Mouse (Mus musculus) forebrain, embryonic 16.5 days (tissue): ENCODE data around the gene Sbk3. TPM values are rescaled to one million over a fixed set of nuclear protein-coding genes. Genes with fewer than 3 reads are reported as not detected.
"Not testable (repeated sequence)": the region's sequence is repeated elsewhere in the genome, so short reads cannot be mapped to it uniquely, and the experiment has no call there.

ENCODE experiments used
- ATAC-seq: fragments of 200-750 bp; cut with Nextera tagmentation; 2 replicates; pipeline ENCODE4 v1.8.0; 2017; ENCODE audit warnings: mild to moderate bottlenecking, moderate library complexity
- H3K27ac ChIP-seq: fragments of 300-500 bp; sonication (generic); 2 replicates; pipeline ENCODE4 v1.5.1; 2014; ENCODE audit warnings: low read length, control low read depth
- H3K27me3 ChIP-seq: fragments of 300-500 bp; sonication (generic); replicated peaks from 2 replicates; pipeline ENCODE4 v1.6.1; 2014; ENCODE audit warnings: low read length; ENCODE audit not compliant: control insufficient read depth, insufficient read depth
- H3K36me3 ChIP-seq: fragments of 300-500 bp; sonication (generic); 2 replicates; pipeline ENCODE4 v1.6.1; 2014; ENCODE audit not compliant: control insufficient read depth, insufficient read depth
- H3K4me1 ChIP-seq: fragments of 300-500 bp; sonication (generic); replicated peaks from 2 replicates; pipeline ENCODE4 v1.6.1; 2014; ENCODE audit warnings: low read length; ENCODE audit not compliant: control insufficient read depth, insufficient read depth
- H3K4me2 ChIP-seq: fragments of 300-500 bp; sonication (generic); 2 replicates; pipeline ENCODE4 v1.6.1; 2014; ENCODE audit warnings: mild to moderate bottlenecking, low read length, control low read depth
- H3K4me3 ChIP-seq: fragments of 300-500 bp; sonication (generic); replicated peaks from 2 replicates; pipeline ENCODE4 v1.5.1; 2014; ENCODE audit warnings: mild to moderate bottlenecking, low read length, control low read depth
- H3K9ac ChIP-seq: fragments of 300-500 bp; sonication (generic); replicated peaks from 2 replicates; pipeline ENCODE4 v1.6.1; 2014; ENCODE audit warnings: low read depth, low read length, control low read depth
- H3K9me3 ChIP-seq: fragments of 300-500 bp; sonication (generic); 2 replicates; pipeline ENCODE4 v1.6.1; 2016; ENCODE audit warnings: low read length; ENCODE audit not compliant: control insufficient read depth
- WGBS: fragments of 180-500 bp; shearing (Covaris S2); extraction: QIAGEN DNeasy Blood & Tissue Kit; methylation state at CpG from one replicate; pipeline ENCODE4 v1.1.7; 2014; 5-methylcytosine and 5-hydroxymethylcytosine counted together
- polyA plus RNA-seq: library from polyadenylated mRNA; unstranded; fragments of >200 nt; fragmentation: Nextera tagmentation; extraction: Ambion mirVana; gene quantifications from 2 replicates; pipeline ENCODE4 v1.2.1, GENCODE M21; 2015

Sbk3 gene
- 0.84 and 0.91 TPM in 2 replicates for polyA plus RNA-seq

- no peaks in the 10 kb centered on the region for H3K4me1 ChIP-seq
- H3K27me3 ChIP-seq, result no peaks in the 10 kb centered on the region
- H3K4me3 ChIP-seq, result no peak within 1 kb of the TSS
- no peak for ATAC-seq
- H3K27ac ChIP-seq, result no peak within 1 kb of the TSS
- 40% methylated on average over 6 of the region's 6 CpGs for WGBS
- H3K36me3 ChIP-seq, result no peaks in the 10 kb centered on the region
- no peaks in the 10 kb centered on the region for H3K9me3 ChIP-seq
- no peak within 1 kb of the TSS for H3K9ac ChIP-seq
- no peak within 1 kb of the TSS for H3K4me2 ChIP-seq
Observed at GRCm38 (mm10) chr7:4971068-4971467, at the start of gene Sbk3. Gene Sbk3 (minus strand): TSS chr7:4971168.

- Histone ChIP-seq H3K4me3 (peak overlapping the region; percentile 79), H3K4me1 (peaks cover 19% of the 10 kb centered on the region), H3K9ac (peak overlapping the region; percentile 96), H3K36me3 (no peaks in the 10 kb centered on the region), H3K9me3 (no peaks in the 10 kb centered on the region), H3K4me2 (peak overlapping the region; percentile 57), H3K27me3 (no peaks in the 10 kb centered on the region), H3K27ac (peak overlapping the region; percentile 85)
- 0% methylated on average over 12 of the region's 15 CpGs for WGBS
- ATAC-seq, result peak; percentile 41
Observed at GRCm38 (mm10) chr7:5020685-5021084, 49.7 kb upstream of the Sbk3 start.

DNA sequence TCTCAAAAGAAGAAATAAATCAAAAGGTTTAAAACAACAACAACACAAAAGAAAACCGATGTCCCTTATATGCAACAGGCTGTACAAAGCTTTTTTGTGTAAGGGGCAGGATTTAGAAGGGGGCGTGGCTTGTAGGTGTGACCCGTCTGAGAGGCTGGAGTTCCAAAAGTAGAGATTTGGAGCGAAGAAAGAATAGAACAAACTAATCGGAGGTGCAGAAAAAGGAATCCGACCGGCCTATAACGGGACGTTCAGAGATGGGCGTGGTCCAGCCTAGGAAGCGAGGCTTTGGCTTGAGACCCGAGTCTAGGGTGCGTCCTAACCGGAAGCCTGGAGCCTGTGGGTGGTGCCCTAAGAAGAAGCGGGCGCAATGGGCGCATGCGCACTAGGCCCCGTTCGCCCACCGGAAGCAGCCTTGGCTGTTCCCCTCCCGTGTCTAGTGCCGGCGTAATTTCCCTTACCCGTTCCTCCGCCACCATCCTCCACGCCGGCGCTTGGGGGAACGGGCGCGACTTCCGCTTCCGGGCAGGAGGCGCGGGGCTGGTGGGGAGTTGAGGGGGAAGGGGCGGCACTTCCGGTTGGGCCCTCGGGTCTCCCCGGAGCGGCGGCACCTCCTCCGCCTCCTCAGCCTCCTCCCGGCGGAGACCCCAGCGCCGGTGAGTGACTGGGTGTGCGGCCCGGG is 49.2 kb upstream of the Sbk3 start, which contains the start of the genes Zfp865 and Ccdc106:
Gene Zfp865 (plus strand): TSS at position 377 of the 682 bp plus-strand sequence.
Gene Ccdc106 (plus strand): TSS at position 554 of the 682 bp plus-strand sequence.
- peak; percentile 88 for ATAC-seq
- peak within 1 kb of the TSS; percentile 85 for H3K27ac ChIP-seq
- H3K4me2 ChIP-seq, result peak within 1 kb of the TSS; percentile 57
- peak within 1 kb of the TSS; percentile 96 for H3K9ac ChIP-seq
- H3K9me3 ChIP-seq, result no peaks in the 10 kb centered on the region
- peak within 1 kb of the TSS; percentile 79 for H3K4me3 ChIP-seq
- under 1% methylated on average over 47 of the region's 49 CpGs for WGBS
- no peaks in the 10 kb centered on the region for H3K27me3 ChIP-seq
- H3K36me3 ChIP-seq, result no peaks in the 10 kb centered on the region
- peaks cover 19% of the 10 kb centered on the region for H3K4me1 ChIP-seq

GRCm38 (mm10) chr7:5019576-5019975 is 48.6 kb upstream of the Sbk3 start:
- ATAC-seq, H3K27me3 ChIP-seq, H3K9me3 ChIP-seq, H3K9ac ChIP-seq, H3K36me3 ChIP-seq: not testable (repeated sequence)
- H3K4me3 ChIP-seq, result peak overlapping the region; percentile 79
- H3K4me2 ChIP-seq, result peak overlapping the region; percentile 51
- peak overlapping the region; percentile 85 for H3K27ac ChIP-seq
- peaks cover 19% of the 10 kb centered on the region for H3K4me1 ChIP-seq
- 20% methylated on average over 8 of the region's 8 CpGs for WGBS

DNA sequence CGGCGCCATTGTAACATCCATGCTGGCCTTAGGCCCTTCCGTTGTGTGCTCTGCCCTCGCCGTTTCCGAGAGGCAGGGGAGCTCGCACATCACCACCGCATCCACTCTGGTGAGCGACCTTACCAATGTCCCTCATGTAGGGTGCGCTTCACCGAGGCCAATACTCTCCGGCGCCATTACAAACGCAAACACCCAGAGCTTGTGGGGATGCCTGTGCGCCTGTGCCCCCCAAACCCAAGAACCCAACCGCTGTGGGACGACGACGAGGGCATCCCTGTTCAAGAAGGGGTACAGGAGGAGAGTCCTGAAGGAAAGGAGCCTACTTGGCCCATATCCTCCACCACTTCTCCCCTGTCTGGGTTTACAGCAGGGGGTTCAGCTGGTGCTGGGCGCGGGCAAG is 47.0 kb upstream of the Sbk3 start:
- no peaks in the 10 kb centered on the region for H3K27me3 ChIP-seq
- no peak overlapping the region for H3K9ac ChIP-seq
- peaks cover 26% of the 10 kb centered on the region for H3K4me1 ChIP-seq
- no peak overlapping the region for H3K4me2 ChIP-seq
- no peak overlapping the region for H3K27ac ChIP-seq
- no peaks in the 10 kb centered on the region for H3K9me3 ChIP-seq
- H3K4me3 ChIP-seq, result no peak overlapping the region
- no peak for ATAC-seq
- H3K36me3 ChIP-seq, result no peaks in the 10 kb centered on the region
- 96% methylated on average over 21 of the region's 21 CpGs for WGBS

GRCm38 (mm10) chr7:5017352-5017751 is 46.4 kb upstream of the Sbk3 start:
- H3K4me1 ChIP-seq, result peaks cover 26% of the 10 kb centered on the region
- no peak overlapping the region for H3K27ac ChIP-seq
- H3K9me3 ChIP-seq, result no peaks in the 10 kb centered on the region
- no peak overlapping the region for H3K4me2 ChIP-seq
- 92% methylated on average over 16 of the region's 16 CpGs for WGBS
- H3K36me3 ChIP-seq, result peaks cover 4% of the 10 kb centered on the region; the same call in 1 of the 2 replicates
- no peak overlapping the region for H3K9ac ChIP-seq
- no peak overlapping the region for H3K4me3 ChIP-seq
- ATAC-seq, result no peak
- H3K27me3 ChIP-seq, result no peaks in the 10 kb centered on the region

DNA sequence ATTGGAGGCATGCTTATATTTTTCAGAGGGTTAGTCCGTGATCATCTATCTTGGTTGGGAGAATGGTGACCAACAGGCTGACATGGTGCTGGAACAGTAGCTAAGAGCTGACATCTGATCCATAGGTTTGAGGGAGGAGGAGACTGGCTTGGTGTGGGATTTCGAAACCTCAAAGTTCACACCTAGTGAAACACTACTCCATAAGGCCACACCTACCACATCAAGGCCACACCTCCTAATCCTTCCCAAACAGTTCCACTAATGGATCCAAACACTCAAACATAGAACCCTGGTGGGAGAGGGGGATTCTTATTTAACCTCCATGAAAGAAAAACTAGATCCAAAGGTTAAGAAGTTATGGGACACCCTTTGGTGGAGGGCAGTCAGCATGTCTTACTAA is 46.0 kb upstream of the Sbk3 start:
- H3K4me3 ChIP-seq, result no peak overlapping the region
- 98% methylated on average over 2 of the region's 2 CpGs for WGBS

GRCm38 (mm10) chr7:5016057-5016456 is 45.1 kb upstream of the Sbk3 start:
- peak overlapping the region; percentile 99 for H3K27ac ChIP-seq
- no peaks in the 10 kb centered on the region for H3K9me3 ChIP-seq
- H3K4me2 ChIP-seq, result peak overlapping the region; percentile 71
- H3K27me3 ChIP-seq, result no peaks in the 10 kb centered on the region
- ATAC-seq, result no peak
- peaks cover 19% of the 10 kb centered on the region for H3K4me1 ChIP-seq
- 65% methylated on average over 3 of the region's 3 CpGs for WGBS
- H3K9ac ChIP-seq, result peak overlapping the region; percentile 69
- H3K4me3 ChIP-seq, result peak overlapping the region; percentile 88
- H3K36me3 ChIP-seq, result peaks cover 11% of the 10 kb centered on the region

More for the DNA sequence above, 46.0 kb upstream of the Sbk3 start:
- Histone ChIP-seq H3K4me2 (no peak overlapping the region), H3K27ac (no peak overlapping the region), H3K27me3 (no peaks in the 10 kb centered on the region), H3K4me1 (peaks cover 26% of the 10 kb centered on the region), H3K9me3 (no peaks in the 10 kb centered on the region), H3K9ac (no peak overlapping the region), H3K36me3 (peaks cover 4% of the 10 kb centered on the region; the same call in 1 of the 2 replicates)
- no peak for ATAC-seq

DNA sequence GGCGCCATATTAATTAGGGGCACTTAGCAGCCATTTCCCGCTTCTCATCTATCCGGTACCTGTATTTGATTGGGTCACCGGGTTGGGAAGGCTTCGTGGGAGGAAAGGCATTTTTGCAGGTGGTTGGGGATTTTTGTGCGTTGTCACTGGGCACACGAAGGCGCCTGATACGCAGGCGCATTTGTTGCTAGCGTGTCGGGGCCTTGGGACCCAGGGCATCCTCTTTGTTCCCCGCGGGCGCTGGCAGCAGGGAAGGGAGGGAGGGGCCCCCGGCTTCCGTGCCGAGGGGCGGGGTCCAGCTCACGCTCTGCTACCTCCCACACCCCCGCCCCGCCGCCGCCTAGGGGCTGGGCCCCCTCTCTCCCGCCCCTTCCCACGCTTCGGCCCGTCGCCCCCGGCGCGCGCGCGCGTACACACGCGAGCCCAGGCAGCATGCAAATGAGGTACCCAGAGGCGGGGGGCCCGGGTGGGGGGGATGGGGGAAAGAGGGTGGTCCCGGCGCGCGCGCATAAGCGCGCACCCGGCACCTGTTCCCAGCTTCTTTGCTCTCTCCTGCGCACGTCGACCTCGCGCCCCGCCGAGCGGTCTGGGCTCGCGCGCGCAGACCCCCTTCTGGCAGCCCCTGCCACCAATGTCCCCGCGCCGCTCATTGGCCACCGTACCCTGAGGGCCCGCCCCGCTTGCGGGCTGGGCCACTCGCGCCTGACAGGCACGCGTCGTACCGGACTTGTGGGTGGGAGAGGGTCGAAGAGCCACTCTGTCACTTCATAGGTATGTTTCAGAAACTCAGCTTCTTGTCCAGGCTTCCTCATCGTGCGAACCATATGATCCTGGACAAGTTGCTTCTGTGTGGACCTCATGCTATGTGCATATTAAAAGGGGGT is 44.4 kb upstream of the Sbk3 start, which contains the start of gene Gm44973:
Gene Gm44973 (plus strand): TSS at position 379 of the 884 bp plus-strand sequence.
- H3K27ac ChIP-seq, result peak within 1 kb of the TSS; percentile 99
- peak; percentile 74 for ATAC-seq
- peak within 1 kb of the TSS; percentile 88 for H3K4me3 ChIP-seq
- under 1% methylated on average over 55 of the region's 76 CpGs for WGBS
- no peaks in the 10 kb centered on the region for H3K9me3 ChIP-seq
- peaks cover 15% of the 10 kb centered on the region for H3K36me3 ChIP-seq
- peak within 1 kb of the TSS; percentile 90 for H3K9ac ChIP-seq
- H3K27me3 ChIP-seq, result no peaks in the 10 kb centered on the region
- peaks cover 17% of the 10 kb centered on the region for H3K4me1 ChIP-seq
- H3K4me2 ChIP-seq, result peak within 1 kb of the TSS; percentile 71
